Mouse (Mus musculus): Measurements from ENCODE around the gene Zfp874b.
"Not testable (repeated sequence)": the region's sequence is repeated elsewhere in the genome, so short reads cannot be mapped to it uniquely, and the experiment has no call there.

Gene Zfp874b

GRCm38 (mm10) chr13:67483625-67484423, at the start of gene Zfp874b:
TSS of gene Zfp874b (minus strand) at chr13:67484258.
- DNase-seq (ENCODE audit: low spot score in 2 of 2): peak; percentile 78 to 82

DNA sequence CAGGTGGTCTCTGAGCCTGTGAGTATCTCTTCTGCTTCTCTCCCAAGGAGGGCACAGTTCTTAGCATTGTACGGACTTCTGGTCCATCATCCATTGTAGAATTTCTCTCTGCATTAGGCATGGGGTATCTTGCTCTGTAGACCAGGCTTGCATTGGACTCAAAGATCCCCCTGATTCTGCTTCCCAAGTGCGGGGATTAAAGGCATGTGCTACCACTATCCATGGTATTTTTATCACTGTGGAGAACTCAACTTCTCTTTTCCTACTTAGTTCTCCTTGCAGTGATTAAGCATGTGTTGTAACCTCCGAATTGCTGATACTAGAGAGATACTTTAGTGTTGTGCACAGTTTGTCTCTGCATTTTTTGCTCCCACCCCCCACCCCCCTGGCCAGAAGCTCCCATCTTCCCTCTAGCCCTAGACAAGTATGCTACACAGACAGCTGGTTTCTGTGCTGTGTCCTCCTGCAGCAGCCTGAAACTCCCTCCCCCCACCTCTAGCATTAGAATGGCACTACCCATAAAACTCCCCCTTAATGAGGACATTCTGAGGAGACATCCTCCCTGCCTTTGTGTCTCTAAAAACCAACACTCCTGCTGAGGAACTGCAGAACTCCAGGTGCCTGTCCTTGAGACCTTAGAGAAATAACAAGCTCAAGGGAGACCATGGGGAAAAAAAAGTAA, 43.1 kb upstream of the Zfp874b start:
- no peak for DNase-seq (ENCODE audit: low spot score in 2 of 2)

GRCm38 (mm10) chr13:67525753-67526410, 41.8 kb upstream of the Zfp874b start, which contains the start of the genes Gm26965 and Zfp87:
TSS of gene Gm26965 (minus strand) at chr13:67526151.
TSS of gene Zfp87 (minus strand) at chr13:67526177.
- DNase-seq (ENCODE audit: low spot score in 2 of 2): peak; percentile 90 to 91

- DNase-seq (ENCODE audit: low spot score in 2 of 2): no peak
Measured at GRCm38 (mm10) chr13:67500908-67501307, 16.9 kb upstream of the Zfp874b start.

DNA sequence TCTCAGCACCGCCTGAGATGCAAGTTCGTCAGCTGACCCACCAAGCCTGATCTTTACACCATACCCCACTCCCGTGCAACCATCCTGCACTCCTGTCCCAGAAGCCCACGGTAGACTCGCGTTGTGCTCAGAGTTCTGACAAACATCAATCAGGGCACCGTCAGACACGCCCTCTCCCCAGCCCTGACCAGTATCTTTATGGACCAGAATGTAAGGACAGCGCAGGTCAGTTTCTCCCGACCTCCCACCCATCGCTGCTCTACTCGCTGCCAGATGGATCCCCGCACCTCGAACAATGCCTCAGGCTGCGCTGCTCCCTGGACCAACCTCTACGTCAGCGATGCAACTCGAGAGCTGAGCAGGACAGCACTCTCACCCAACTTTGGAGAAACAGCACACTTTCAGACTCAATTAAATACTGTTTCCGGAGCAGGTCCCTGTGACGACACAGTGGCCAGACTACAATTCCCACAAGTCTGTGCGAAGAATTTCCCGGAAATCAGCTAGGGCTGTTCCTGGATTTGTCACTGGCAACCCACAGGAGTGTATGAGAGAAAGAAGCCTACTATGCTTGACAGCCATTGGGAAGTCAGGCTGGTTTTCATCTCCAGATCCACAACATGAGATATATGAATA, 16.1 kb upstream of the Zfp874b start, which contains the start of gene Zfp58:
Gene Zfp58, minus strand, starts transcription at position 472 of the 636 bp plus-strand sequence.
- DNase-seq (ENCODE audit: low spot score in 2 of 2): peak; percentile 71 to 74

GRCm38 (mm10) chr13:67495631-67496030, 11.6 kb upstream of the Zfp874b start:
- no peak for DNase-seq (ENCODE audit: low spot score in 2 of 2)

DNA sequence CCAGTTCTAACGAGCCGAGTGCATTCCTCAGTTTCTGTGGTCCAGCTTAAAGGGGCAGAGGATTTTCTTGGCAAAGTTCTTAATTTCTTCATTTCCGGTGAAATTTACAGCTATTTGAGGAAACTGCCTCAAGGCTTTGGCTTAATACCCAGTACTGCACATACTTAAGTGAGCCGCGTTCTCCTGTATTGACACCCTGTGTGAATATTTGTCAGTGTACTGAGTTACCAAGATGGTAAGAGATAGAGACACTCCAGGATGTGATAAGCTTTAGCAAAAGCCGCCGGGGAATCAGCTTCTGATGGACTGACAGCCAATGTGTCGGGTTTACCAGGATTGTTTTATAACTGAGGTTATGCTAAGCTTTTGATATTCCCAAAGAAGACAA, 360 bp upstream of the Zfp874b start:
- peak in 1 of 2 experiments; percentile 5 for DNase-seq (ENCODE audit: low spot score in 2 of 2)

GRCm38 (mm10) chr13:67481528-67481927, 2.5 kb downstream of the Zfp874b start:
- no peak for DNase-seq (ENCODE audit: low spot score in 2 of 2)

- no peak for DNase-seq (ENCODE audit: low spot score in 2 of 2)
Measured at GRCm38 (mm10) chr13:67469274-67469673, 14.8 kb downstream of the Zfp874b start.

- DNase-seq (ENCODE audit: low spot score in 2 of 2): not testable (repeated sequence)
Measured at GRCm38 (mm10) chr13:67463506-67464185, 20.4 kb downstream of the Zfp874b start.

GRCm38 (mm10) chr13:67452021-67452309, 32.1 kb downstream of the Zfp874b start:
- DNase-seq (ENCODE audit: low spot score in 2 of 2): no peak

DNA sequence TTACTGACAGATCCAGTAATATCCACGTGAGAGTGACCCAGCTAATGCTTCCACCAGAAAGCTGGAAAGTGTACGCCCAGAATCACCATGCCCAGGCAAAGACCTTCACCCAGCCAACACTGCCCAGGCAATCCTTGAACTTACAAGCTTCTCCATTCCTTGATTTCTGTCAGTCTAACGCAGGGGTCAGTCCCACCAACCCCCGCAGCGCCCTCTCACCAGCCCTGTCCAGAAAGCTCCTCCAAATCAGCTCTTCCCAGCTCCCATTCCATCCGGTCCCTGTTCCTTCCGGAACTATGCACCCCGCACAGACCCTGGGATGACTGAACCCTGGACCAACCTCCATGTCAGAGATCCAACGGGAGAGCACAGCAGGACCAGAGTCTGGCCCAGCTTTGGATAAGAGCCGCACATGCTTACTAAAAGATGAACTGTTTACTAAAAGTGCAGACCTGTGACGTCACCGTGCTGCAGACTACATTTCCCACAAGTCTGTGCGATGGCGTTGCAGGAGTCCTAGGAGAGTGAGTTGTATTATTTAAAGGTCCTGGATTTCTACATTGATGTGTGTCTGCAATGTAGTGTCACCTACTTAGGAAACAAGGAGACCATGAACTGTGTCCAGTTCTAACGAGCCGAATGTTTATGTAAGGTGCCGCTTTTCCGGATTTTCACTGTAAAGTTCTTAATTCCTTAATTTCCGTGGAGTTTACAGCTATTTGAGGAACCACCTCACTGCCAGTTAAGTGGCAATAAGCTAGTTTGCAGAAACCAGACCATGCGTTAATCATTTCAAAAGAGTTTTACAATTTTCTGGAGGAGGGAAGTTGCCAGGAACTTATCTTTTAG, 32.7 kb downstream of the Zfp874b start, which contains the start of gene Zfp874a:
Gene Zfp874a, minus strand, starts transcription at position 453 of the 849 bp plus-strand sequence.
- DNase-seq (ENCODE audit: low spot score in 2 of 2): peak; percentile 78 to 83

DNA sequence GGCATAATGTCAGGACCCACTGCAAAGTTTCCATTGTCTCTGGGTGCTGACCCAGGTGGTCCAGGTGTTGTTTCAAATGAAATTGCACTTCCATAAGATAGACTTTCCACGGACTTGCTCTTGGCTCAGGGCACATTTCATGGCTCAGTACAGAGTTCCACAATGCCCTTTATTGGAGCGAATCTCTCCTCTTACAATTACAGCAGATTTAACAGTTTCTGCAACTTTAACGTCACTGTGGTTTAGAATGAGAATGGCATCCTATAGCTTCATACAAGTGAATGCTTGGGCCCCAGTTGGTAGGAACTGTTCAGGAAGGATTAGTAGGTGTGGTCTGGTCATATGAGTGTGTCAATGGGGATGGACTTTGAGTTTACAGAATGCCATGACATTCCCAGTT, 47.0 kb downstream of the Zfp874b start:
- DNase-seq (ENCODE audit: low spot score in 2 of 2): not testable (repeated sequence)

DNA sequence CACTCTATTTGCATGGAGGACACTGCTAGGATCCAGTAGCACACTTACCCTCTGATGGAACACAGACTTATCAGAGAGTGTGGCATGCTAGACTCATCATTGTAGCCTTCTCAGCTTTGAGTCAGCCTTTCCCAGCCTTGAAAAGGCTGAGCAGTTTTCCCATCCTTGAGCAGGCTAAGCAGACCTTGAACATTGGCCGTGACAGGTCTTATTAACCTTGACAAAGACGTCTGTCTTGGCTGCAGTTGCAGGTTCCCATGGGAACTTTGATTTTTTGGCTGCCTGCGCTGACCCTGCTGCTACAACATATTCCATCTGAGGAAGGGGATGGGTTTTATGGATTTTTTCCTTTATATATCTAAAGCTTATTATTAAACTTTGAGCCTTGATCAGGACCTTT, 55.9 kb downstream of the Zfp874b start:
- no peak for DNase-seq (ENCODE audit: low spot score in 2 of 2)

- DNase-seq (ENCODE audit: low spot score in 2 of 2): not testable (repeated sequence)
Measured at GRCm38 (mm10) chr13:67425699-67426098, 58.4 kb downstream of the Zfp874b start.

- DNase-seq (ENCODE audit: low spot score in 2 of 2): not testable (repeated sequence)
Measured at GRCm38 (mm10) chr13:67422532-67422931, 61.5 kb downstream of the Zfp874b start.

Measured in thymus, postnatal 10 days (tissue).